Mouse (Mus musculus): ENCODE measurements at regions not wholly inside any gene's neighbourhood (a gene's known extent, or its start where the extent isn't known, plus 50 kb on each side); places are given as distances from the start of the nearest gene placed in this dataset.

DNA sequence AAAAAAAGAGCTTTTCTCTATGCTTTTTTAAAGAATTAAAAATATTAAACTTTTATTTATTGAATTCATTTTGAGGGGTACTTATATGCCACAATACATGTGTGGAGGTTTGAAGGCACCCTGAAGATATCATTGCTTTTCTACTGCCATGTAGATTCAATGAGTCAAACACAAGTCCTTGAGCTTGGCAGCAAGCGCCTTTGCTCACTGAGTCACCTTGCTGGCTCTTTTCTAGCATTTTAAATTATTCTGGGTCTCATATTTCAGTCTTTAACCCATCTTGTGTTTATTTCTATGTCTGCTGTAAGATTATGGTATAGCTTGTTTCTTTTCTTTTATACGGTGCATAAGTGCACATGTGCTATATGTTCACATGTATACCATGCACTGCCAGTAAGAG, 83.5 kb upstream of the Il6 start:
- no peak for TF ChIP-seq CTCF (IDR thresholded peaks at IDR 0.05; ENCODE audit: low read depth)
- no peak for TF ChIP-seq EP300 (IDR thresholded peaks at IDR 0.05; ENCODE audit: low read depth)
